Mouse (Mus musculus) MEL (cell line): ENCODE measurements at regions not wholly inside any gene's neighbourhood (a gene's known extent, or its start where the extent isn't known, plus 50 kb on each side); places are given as distances from the start of the nearest gene placed in this dataset.

Experiments
- DNase-seq: peaks from one replicate; pipeline ENCODE4 v3.0.0; 2011; ENCODE audit warnings: low read depth, low spot score
- H3K27ac ChIP-seq: 2 replicates; pipeline ENCODE4 v1.5.1; 2012; ENCODE audit warnings: low read depth, mild to moderate bottlenecking, control low read depth, low read length, moderate library complexity; ENCODE audit not compliant: control insufficient read depth
- H3K27me3 ChIP-seq, 2 experiments: fragments of 150-350 bp in 1 of 2; sonication (generic) in 1 of 2; 2 replicates each; pipeline ENCODE4 v1.6.1; 2012; ENCODE audit warnings: low read length in 2 of 2, mild to moderate bottlenecking in 2 of 2, improper control_type of control experiment in 1 of 2, moderate library complexity in 1 of 2; ENCODE audit not compliant: insufficient read depth in 2 of 2, control insufficient read depth in 1 of 2
- H3K36me3 ChIP-seq, 2 experiments: 2 replicates each; pipeline ENCODE4 v1.6.1; 2012 to 2014; ENCODE audit warnings: low read length in 2 of 2, improper control_type of control experiment in 1 of 2, inconsistent platforms in 1 of 2, mild to moderate bottlenecking in 1 of 2; ENCODE audit not compliant: insufficient read depth in 2 of 2, control insufficient read depth in 1 of 2
- H3K4me1 ChIP-seq, 2 experiments: fragments of 150-350 bp in 1 of 2; sonication (generic) in 1 of 2; 2 replicates each; pipeline ENCODE4 v1.6.1; 2012; ENCODE audit warnings: low read length in 2 of 2, improper control_type of control experiment in 1 of 2, mild to moderate bottlenecking in 1 of 2; ENCODE audit not compliant: insufficient read depth in 2 of 2, control insufficient read depth in 1 of 2
- H3K4me3 ChIP-seq, 2 experiments: fragments of 150-350 bp in 1 of 2; sonication (generic) in 1 of 2; 2 replicates each; pipeline ENCODE4 v1.5.1; 2012; ENCODE audit warnings: low read depth in 2 of 2, low read length in 2 of 2, mild to moderate bottlenecking in 2 of 2, moderate library complexity in 2 of 2, control low read depth in 1 of 2, improper control_type of control experiment in 1 of 2; ENCODE audit not compliant: control insufficient read depth in 1 of 2, insufficient read depth in 1 of 2
- H3K79me2 ChIP-seq: 2 replicates; pipeline ENCODE4 v1.6.1; 2012; ENCODE audit warnings: mild to moderate bottlenecking, low read length, moderate library complexity; ENCODE audit not compliant: control insufficient read depth, poor library complexity, insufficient read depth
- H3K9ac ChIP-seq: 2 replicates; pipeline ENCODE4 v1.6.1; 2012; ENCODE audit warnings: low read depth, mild to moderate bottlenecking, control low read depth, low read length, moderate library complexity; ENCODE audit not compliant: control insufficient read depth, poor library complexity, severe bottlenecking
- H3K9me3 ChIP-seq: fragments of 150-350 bp; sonication (generic); replicated peaks from 2 replicates; pipeline ENCODE4 v1.6.1; 2012; ENCODE audit warnings: mild to moderate bottlenecking, low read length, improper control_type of control experiment, moderate library complexity; ENCODE audit not compliant: insufficient read depth
- CHD1 ChIP-seq: IDR thresholded peaks from 2 replicates; pipeline ENCODE4 v1.6.1; 2012; ENCODE audit warnings: low read depth, mild to moderate bottlenecking, inconsistent platforms, low read length, improper control_type of control experiment
- CHD2 ChIP-seq: IDR thresholded peaks from 2 replicates; pipeline ENCODE4 v1.6.1; 2011; ENCODE audit warnings: low read length, improper control_type of control experiment
- CTCF ChIP-seq, 3 experiments: IDR thresholded peaks in 2 of 3; conservative IDR thresholded peaks in 1 of 3; 2 replicates each; pipeline ENCODE4 v1.5.1; 2011 to 2012; ENCODE audit warnings: low read length in 3 of 3, low read depth in 2 of 3, mild to moderate bottlenecking in 2 of 3, improper control_type of control experiment in 1 of 3, inconsistent platforms in 1 of 3, mixed read lengths in 1 of 3, moderate library complexity in 1 of 3; ENCODE audit not compliant: control insufficient read depth in 1 of 3, insufficient read depth in 1 of 3, poor library complexity in 1 of 3, severe bottlenecking in 1 of 3
- EP300 ChIP-seq, 2 experiments: IDR thresholded peaks; 2 replicates each; pipeline ENCODE4 v1.6.1; 2011; ENCODE audit warnings: improper control_type of control experiment in 2 of 2, low read length in 2 of 2, low read depth in 1 of 2, mild to moderate bottlenecking in 1 of 2
- ETS1 ChIP-seq: IDR thresholded peaks from 2 replicates; pipeline ENCODE4 v1.6.1; 2012; ENCODE audit warnings: low read depth, mild to moderate bottlenecking, inconsistent platforms, low read length, improper control_type of control experiment, moderate library complexity
- JUND ChIP-seq: IDR thresholded peaks from 2 replicates; pipeline ENCODE4 v1.6.1; 2011; ENCODE audit warnings: low read depth, mild to moderate bottlenecking, improper control_type of control experiment, low read length
- MXI1 ChIP-seq: IDR thresholded peaks from 2 replicates; pipeline ENCODE4 v1.6.1; 2011; ENCODE audit warnings: mild to moderate bottlenecking, low read depth, low read length, improper control_type of control experiment
- NELFE ChIP-seq: IDR thresholded peaks from 2 replicates; pipeline ENCODE4 v1.6.1; 2011; ENCODE audit warnings: low read depth, low read length, improper control_type of control experiment
- POLR2AphosphoS2 ChIP-seq: IDR thresholded peaks from 2 replicates; pipeline ENCODE4 v1.6.1; 2011; ENCODE audit warnings: low read length, improper control_type of control experiment
- POLR2AphosphoS5 ChIP-seq: IDR thresholded peaks from 2 replicates; pipeline ENCODE4 v1.6.1; 2012; ENCODE audit warnings: low read depth, borderline replicate concordance, mild to moderate bottlenecking, inconsistent platforms, low read length, moderate library complexity, mixed read lengths
- SIN3A ChIP-seq: IDR thresholded peaks from 2 replicates; pipeline ENCODE4 v1.6.1; 2012; ENCODE audit warnings: low read length, improper control_type of control experiment, inconsistent platforms
- UBTF ChIP-seq: IDR thresholded peaks from 2 replicates; pipeline ENCODE4 v1.6.1; 2012; ENCODE audit warnings: low read depth, mild to moderate bottlenecking, inconsistent platforms, low read length, improper control_type of control experiment, moderate library complexity, borderline replicate concordance; ENCODE audit not compliant: insufficient read depth
- ZC3H11A ChIP-seq: IDR thresholded peaks from 2 replicates; pipeline ENCODE4 v1.6.1; 2012; ENCODE audit warnings: low read depth, mild to moderate bottlenecking, inconsistent platforms, low read length, improper control_type of control experiment
- ZMIZ1 ChIP-seq: IDR thresholded peaks from 2 replicates; pipeline ENCODE4 v1.6.1; 2012; ENCODE audit warnings: low read depth, mild to moderate bottlenecking, inconsistent platforms, low read length, improper control_type of control experiment, moderate library complexity

GRCm38 (mm10) chr5:73775775-73776548, 124.8 kb downstream of the Spata18 start:
- TF ChIP-seq CHD1, result no peak
- no peak for TF ChIP-seq ZC3H11A
- TF ChIP-seq ETS1, result no peak
- TF ChIP-seq POLR2AphosphoS5, result no peak
- no peak for TF ChIP-seq POLR2AphosphoS2
- TF ChIP-seq, all 39 proteins: peak for 0
- H3K9ac ChIP-seq, result no peak overlapping the region

GRCm38 (mm10) chr5:73777282-73777921, 126.2 kb downstream of the Spata18 start:
- TF ChIP-seq CHD2, result no peak
- no peak for TF ChIP-seq NELFE
- TF ChIP-seq CTCF (IDR thresholded peaks at IDR 0.05 in 2 of 3, conservative IDR thresholded peaks at IDR 0.05 in 1 of 3; ENCODE audit: control insufficient read depth in 1 of 3, insufficient read depth in 1 of 3, low read depth in 2 of 3, low read length in 3 of 3, poor library complexity in 1 of 3, severe bottlenecking in 1 of 3), result no peak
- TF ChIP-seq POLR2AphosphoS2, result no peak
- no peak for TF ChIP-seq SIN3A
- TF ChIP-seq MXI1, result no peak
- no peak for TF ChIP-seq UBTF
- no peak for TF ChIP-seq EP300 (IDR thresholded peaks at IDR 0.05; ENCODE audit: low read depth in 1 of 2, low read length in 2 of 2)
- no peak for TF ChIP-seq POLR2AphosphoS5
- no peak for TF ChIP-seq JUND
- no peak for TF ChIP-seq ZMIZ1
- Histone ChIP-seq H3K27ac (no peak overlapping the region), H3K4me3 (no peak overlapping the region), H3K9ac (no peak overlapping the region), H3K79me2 (no peaks in the 10 kb centered on the region), H3K9me3 (no peaks in the 10 kb centered on the region), H3K27me3 (peaks cover 0 to 6% of the 10 kb centered on the region in 2 experiments; a peak in 3 of 4 replicates), H3K36me3 (no peaks in the 10 kb centered on the region), H3K4me1 (no peaks in the 10 kb centered on the region)
- DNase-seq, result no peak

More at GRCm38 (mm10) chr5:73775775-73776548, 124.8 kb downstream of the Spata18 start:
- peaks cover 0 to 6% of the 10 kb centered on the region in 2 experiments; a peak in 3 of 4 replicates for H3K27me3 ChIP-seq
- no peaks in the 10 kb centered on the region for H3K79me2 ChIP-seq
- H3K9me3 ChIP-seq, result no peaks in the 10 kb centered on the region
- no peaks in the 10 kb centered on the region for H3K4me1 ChIP-seq
- H3K4me3 ChIP-seq, result no peak overlapping the region
- DNase-seq, result no peak
- H3K27ac ChIP-seq, result no peak overlapping the region
- H3K36me3 ChIP-seq, result no peaks in the 10 kb centered on the region
